Mouse (Mus musculus) intestine, postnatal 0 days (tissue): Measurements from ENCODE around the gene Fcgrt. TPM values are rescaled to one million over a fixed set of nuclear protein-coding genes. Genes with fewer than 3 reads are reported as not detected.
A peak's percentile ranks its signal among the peaks of the same experiment; 100 is the strongest.
"Not testable (repeated sequence)": the region's sequence is repeated elsewhere in the genome, so short reads cannot be mapped to it uniquely, and the experiment has no call there.

Experiments used
- ATAC-seq: fragments of 200-750 bp; cut with Nextera tagmentation; 2 replicates; pipeline ENCODE4 v1.8.0; 2017; ENCODE audit warnings: mild to moderate bottlenecking, moderate TSS enrichment, moderate library complexity
- H3K27ac ChIP-seq: fragments of 300-500 bp; sonication (generic); 2 replicates; pipeline ENCODE4 v1.5.1; 2014; ENCODE audit warnings: mild to moderate bottlenecking, low read depth, low read length, moderate library complexity
- H3K27me3 ChIP-seq: fragments of 300-500 bp; sonication (generic); replicated peaks from 2 replicates; pipeline ENCODE4 v1.6.1; 2014; ENCODE audit warnings: low read length, mixed read lengths; ENCODE audit not compliant: control insufficient read depth, insufficient read depth
- H3K36me3 ChIP-seq: fragments of 300-500 bp; sonication (generic); 2 replicates; pipeline ENCODE4 v1.6.1; 2014; ENCODE audit warnings: mild to moderate bottlenecking, moderate library complexity; ENCODE audit not compliant: control insufficient read depth, insufficient read depth
- H3K4me1 ChIP-seq: fragments of 300-500 bp; sonication (generic); replicated peaks from 2 replicates; pipeline ENCODE4 v1.6.1; 2014; ENCODE audit warnings: antibody characterized with exemption, low read length, mixed read lengths; ENCODE audit not compliant: control insufficient read depth, insufficient read depth
- H3K4me2 ChIP-seq: fragments of 300-500 bp; sonication (generic); replicated peaks from 2 replicates; pipeline ENCODE4 v1.6.1; 2014; ENCODE audit warnings: low read depth, mild to moderate bottlenecking, moderate library complexity
- H3K4me3 ChIP-seq: fragments of 300-500 bp; sonication (generic); 2 replicates; pipeline ENCODE4 v1.5.1; 2014; ENCODE audit warnings: low read depth, low read length
- H3K9ac ChIP-seq: fragments of 300-500 bp; sonication (generic); 2 replicates; pipeline ENCODE4 v1.6.1; 2014; ENCODE audit warnings: mild to moderate bottlenecking, low read depth, low read length
- H3K9me3 ChIP-seq: fragments of 300-500 bp; sonication (generic); 2 replicates; pipeline ENCODE4 v1.6.1; 2016; ENCODE audit warnings: mixed run types; ENCODE audit not compliant: control insufficient read depth
- CTCF ChIP-seq: sonication (generic); IDR thresholded peaks from 2 replicates; pipeline ENCODE4 v1.5.1; 2016; ENCODE audit warnings: low read depth, mild to moderate bottlenecking, control low read depth, antibody characterized with exemption, moderate library complexity
- WGBS: fragments of 180-500 bp; shearing (Covaris S2); extraction: QIAGEN DNeasy Blood & Tissue Kit; methylation state at CpG from one replicate; pipeline ENCODE4 v1.1.7; 2014; 5-methylcytosine and 5-hydroxymethylcytosine counted together
- polyA plus RNA-seq: library from polyadenylated mRNA; unstranded; fragments of >200 nt; fragmentation: Nextera tagmentation; extraction: Ambion mirVana; gene quantifications from 2 replicates; pipeline ENCODE4 v1.2.1, GENCODE M21; 2015

Gene Fcgrt
- polyA plus RNA-seq, result 2,929 and 3,267 TPM in 2 replicates

- TF ChIP-seq CTCF, result 0 out of 2 replicates have a peak, but pooled peaks have one; percentile 3
- H3K9ac ChIP-seq, result peak within 1 kb of the TSS; percentile 71
- no peaks in the 10 kb centered on the region for H3K27me3 ChIP-seq
- 5% methylated on average over 7 of the region's 7 CpGs for WGBS
- peak within 1 kb of the TSS; percentile 45 for H3K4me3 ChIP-seq
- peaks cover 14% of the 10 kb centered on the region; the same call in 1 of the 2 replicates for H3K36me3 ChIP-seq
- H3K27ac ChIP-seq, result peak within 1 kb of the TSS; percentile 85
- peak within 1 kb of the TSS; percentile 67 for H3K4me2 ChIP-seq
- no peaks in the 10 kb centered on the region; the same call in none of the 2 replicates for H3K4me1 ChIP-seq
- no peaks in the 10 kb centered on the region for H3K9me3 ChIP-seq
- ATAC-seq, result peak; percentile 84
These were observed at the start of gene Fcgrt for GRCm38 (mm10) chr7:45103652-45104180. TSS of gene Fcgrt (minus strand) at chr7:45103851.

DNA sequence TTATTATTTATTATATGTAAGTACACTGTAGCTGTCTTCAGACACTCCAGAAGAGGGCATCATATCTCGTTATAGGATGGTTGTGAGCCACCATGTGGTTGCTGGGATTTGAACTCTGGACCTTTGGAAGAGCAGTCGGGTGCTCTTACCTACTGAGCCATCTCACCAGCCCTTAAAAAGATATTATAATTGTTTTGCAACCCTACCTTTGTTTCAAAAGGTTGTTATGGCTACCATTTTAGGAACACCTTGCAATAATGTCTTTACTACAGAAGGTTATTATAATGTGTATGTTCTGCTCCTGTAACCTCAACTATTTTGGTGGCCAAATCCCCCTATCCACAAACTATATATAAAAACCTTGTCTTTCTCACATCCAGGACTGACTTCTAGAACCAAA lies 49.4 kb upstream of the Fcgrt start:
- Histone ChIP-seq H3K9ac (0 out of 2 replicates have a peak overlapping the region, but pooled peaks have one; percentile 85), H3K4me2 (peak overlapping the region; percentile 68), H3K36me3 (peaks cover 24% of the 10 kb centered on the region)
- not testable (repeated sequence) for H3K9me3 ChIP-seq, H3K4me3 ChIP-seq, H3K27ac ChIP-seq, H3K27me3 ChIP-seq, ATAC-seq, H3K4me1 ChIP-seq
- TF ChIP-seq CTCF, result peak; percentile 14; the same call in 1 of the 2 replicates
- WGBS, result 66% methylated on average over 2 of the region's 2 CpGs

DNA sequence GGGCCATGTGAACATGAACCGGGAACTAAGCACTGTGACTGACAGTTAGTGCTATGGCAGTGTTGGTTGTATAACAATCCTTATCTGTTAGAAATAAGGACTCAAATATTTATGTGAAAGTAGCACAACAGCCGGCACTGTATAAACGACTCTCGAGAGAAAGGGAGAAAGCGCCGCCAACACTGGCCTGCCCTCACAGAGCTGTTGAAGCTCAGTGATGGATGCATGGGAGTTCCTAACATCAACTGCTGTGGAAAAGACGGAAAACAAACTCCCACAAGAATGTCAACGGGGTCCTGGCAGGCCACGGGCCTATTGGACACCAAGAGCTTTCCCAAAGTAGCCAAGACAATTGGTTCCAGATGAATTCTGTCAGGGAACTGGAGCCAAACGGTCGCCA lies 47.7 kb upstream of the Fcgrt start:
- WGBS, result 44% methylated on average over 11 of the region's 11 CpGs
- H3K4me2 ChIP-seq, result no peak overlapping the region

DNA sequence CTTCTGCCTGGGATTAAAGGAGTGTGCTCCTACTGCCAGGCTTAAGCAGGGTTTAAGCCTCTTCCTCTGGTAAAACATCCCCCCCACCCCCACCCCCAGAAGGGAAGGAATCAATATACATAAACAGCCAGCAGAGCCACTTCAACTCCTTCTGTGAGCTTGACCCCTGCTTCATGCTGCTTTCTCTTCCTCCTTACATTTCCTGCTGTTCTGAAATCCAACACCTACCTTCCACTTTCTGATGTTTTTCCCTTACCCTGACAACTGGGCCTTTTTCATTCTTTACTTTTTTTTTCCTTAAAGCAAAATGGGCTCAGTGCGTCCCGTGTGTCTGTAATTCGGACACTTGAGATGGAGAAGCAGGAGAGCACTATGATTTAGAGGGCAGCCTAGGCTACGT lies 46.7 kb upstream of the Fcgrt start:
- no peaks in the 10 kb centered on the region for H3K27me3 ChIP-seq
- no peak overlapping the region for H3K9ac ChIP-seq
- H3K36me3 ChIP-seq, result peaks cover 39% of the 10 kb centered on the region
- no peak overlapping the region for H3K4me2 ChIP-seq
- no peaks in the 10 kb centered on the region for H3K9me3 ChIP-seq
- ATAC-seq, result no peak
- H3K4me3 ChIP-seq, result no peak overlapping the region
- no peak for TF ChIP-seq CTCF
- H3K27ac ChIP-seq, result peak overlapping the region; percentile 41; the same call in 1 of the 2 replicates
- peaks cover 8% of the 10 kb centered on the region; the same call in 1 of the 2 replicates for H3K4me1 ChIP-seq
- 69% methylated on average over 4 of the region's 4 CpGs for WGBS

More for the DNA sequence above, 47.7 kb upstream of the Fcgrt start:
- Histone ChIP-seq H3K4me3 (no peak overlapping the region), H3K36me3 (peaks cover 29% of the 10 kb centered on the region), H3K27me3 (no peaks in the 10 kb centered on the region), H3K9ac (no peak overlapping the region), H3K9me3 (no peaks in the 10 kb centered on the region), H3K4me1 (peaks cover 8% of the 10 kb centered on the region; the same call in 1 of the 2 replicates), H3K27ac (no peak overlapping the region)
- ATAC-seq, result no peak
- no peak for TF ChIP-seq CTCF

- Histone ChIP-seq H3K4me2 (no peak overlapping the region), H3K27me3 (no peaks in the 10 kb centered on the region), H3K36me3 (peaks cover 47% of the 10 kb centered on the region), H3K4me3 (no peak overlapping the region), H3K9me3 (no peaks in the 10 kb centered on the region), H3K27ac (no peak overlapping the region), H3K9ac (no peak overlapping the region), H3K4me1 (peaks cover 5% of the 10 kb centered on the region; the same call in 1 of the 2 replicates)
- no peak for TF ChIP-seq CTCF
- ATAC-seq, result no peak
- 66% methylated on average over 6 of the region's 6 CpGs for WGBS
These were observed 45.9 kb upstream of the Fcgrt start for GRCm38 (mm10) chr7:45149545-45149944.

DNA sequence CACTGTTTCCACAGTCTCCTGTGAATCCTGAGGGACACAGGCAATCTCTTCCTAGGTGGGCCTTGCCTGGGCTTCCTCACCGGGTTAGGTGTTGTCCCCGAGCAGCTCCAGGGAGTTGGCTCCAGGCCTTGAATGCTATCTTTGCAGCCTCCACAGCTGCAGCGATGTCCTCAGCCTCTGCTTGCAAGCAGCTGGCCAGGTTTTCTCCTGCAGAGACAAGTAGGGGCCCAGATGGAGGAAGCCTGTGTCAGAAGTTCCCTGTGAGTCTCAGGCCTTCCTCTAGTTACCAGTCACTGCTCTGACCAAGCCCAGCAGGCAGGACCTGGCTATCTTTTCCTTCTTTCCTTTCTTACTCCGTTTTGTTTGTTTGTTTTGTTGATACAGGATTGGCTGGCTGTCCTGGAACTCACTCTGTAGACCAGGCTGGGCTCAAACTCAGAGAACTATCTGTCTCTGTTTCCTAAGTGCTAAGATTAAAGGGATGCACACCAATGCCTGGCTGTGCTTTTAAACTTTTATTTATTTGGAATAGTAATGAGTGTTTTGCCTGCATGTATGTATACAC lies 45.0 kb upstream of the Fcgrt start:
- Histone ChIP-seq H3K27ac (no peak overlapping the region), H3K9ac (no peak overlapping the region), H3K4me1 (peaks cover 5% of the 10 kb centered on the region; the same call in 1 of the 2 replicates), H3K27me3 (no peaks in the 10 kb centered on the region), H3K9me3 (no peaks in the 10 kb centered on the region), H3K36me3 (peaks cover 56% of the 10 kb centered on the region), H3K4me2 (no peak overlapping the region), H3K4me3 (no peak overlapping the region)
- no peak for ATAC-seq
- no peak for TF ChIP-seq CTCF
- WGBS, result 54% methylated on average over 4 of the region's 4 CpGs
